Mouse (Mus musculus): ENCODE results near the gene Dpep2nb.

DNA sequence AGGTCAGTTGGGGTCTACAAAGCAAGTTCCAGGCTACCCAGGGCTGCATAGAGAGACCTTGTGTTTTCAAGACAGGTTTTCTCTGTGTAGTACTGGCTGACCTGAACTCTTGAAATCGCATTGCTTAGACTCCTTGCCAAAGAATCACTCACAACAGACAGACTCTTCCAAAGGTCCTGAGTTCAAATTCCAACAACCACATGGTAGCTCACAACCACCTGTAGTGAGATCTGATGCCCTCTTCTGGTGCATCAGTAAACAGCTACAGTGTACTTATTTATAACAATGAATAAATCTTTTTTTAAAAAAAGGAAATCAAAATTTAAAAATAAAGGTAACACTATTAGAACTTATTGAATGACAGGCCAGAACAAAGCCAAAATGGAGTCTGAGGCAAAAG lies 24.6 kb downstream of the Dpep2nb start:
- TF ChIP-seq POLR2A (IDR thresholded peaks at IDR 0.05; ENCODE audit: insufficient read length, low read depth) (no peak), MYOD1 (IDR thresholded peaks at IDR 0.05; ENCODE audit: control insufficient read depth in 1 of 3, insufficient read length in 2 of 3, low read depth in 2 of 3) (no peak), MAX (IDR thresholded peaks at IDR 0.05; ENCODE audit: low read depth) (no peak), TCF12 (IDR thresholded peaks at IDR 0.05; ENCODE audit: insufficient read depth, poor library complexity, severe bottlenecking) (no peak), E2F4 (IDR thresholded peaks at IDR 0.05; ENCODE audit: insufficient read depth) (no peak), POLR2AphosphoS2 (IDR thresholded peaks at IDR 0.05; ENCODE audit: insufficient read length, low read depth) (no peak), USF1 (IDR thresholded peaks at IDR 0.05; ENCODE audit: low read depth) (no peak)
